Comparison of ENCODE assay signal across 9 mouse cellular contexts in genomic region chr16:91889831-91890230, GRCm38 (mm10).
DNase-seq lines count a peak whose midpoint lies in the region; ATAC-seq and TF ChIP-seq lines count a peak whose summit lies in the region.
"Had no signal": no experiment of that assay in that cellular context is flagged by ENCODE, and none has a peak within 500 bp of the region (broad histone marks: within the 10 kb centered on the region; RNA-seq: fewer than 3 reads in every experiment).

No protein-coding gene starts in this region.

- H3K27ac ChIP-seq in midbrain, postnatal 0 days (ENCODE audit: low read depth, low read length), result no peak overlapping the region
- no peak overlapping the region for H3K27ac ChIP-seq in midbrain, embryonic 16.5 days (ENCODE audit: low read length)

- intact Hi-C loops in heart, postnatal 14 days (cut with DNase I), result loop anchor here (2.0 to 5.0 kb wide), 2 partner anchors 165 to 193 kb away; no protein-coding TSS in a partner anchor
- intact Hi-C loops in heart, postnatal 25 days (cut with DNase I), result loop anchor here (10.0 kb wide), 1 partner anchor 195 kb away; no protein-coding TSS in a partner anchor

- peak; percentile 40 for DNase-seq in adrenal gland, postnatal 14 days
- no peak for DNase-seq in adrenal gland, adult 8-10 months
- DNase-seq in heart, postnatal 14 days, result peak; percentile 28 to 52
- DNase-seq in heart, postnatal 25 days (ENCODE audit: low spot score), result no peak
- peak; percentile 40 for DNase-seq in midbrain, postnatal 0 days (ENCODE audit: low spot score)
- peak; percentile 36 for DNase-seq in skeletal muscle tissue, adult 2 months (ENCODE audit: low read depth, low spot score)
- DNase-seq in frontal cortex, postnatal 36 days (ENCODE audit: low spot score in 2 of 2), result no peak

- TF ChIP-seq CTCF in midbrain, postnatal 0 days (IDR thresholded peaks at IDR 0.05), result no peak

- H3K4me2 ChIP-seq in midbrain, postnatal 0 days (ENCODE audit: low read depth, low read length, poor library complexity, severe bottlenecking), result no peak overlapping the region
- no peak overlapping the region for H3K4me2 ChIP-seq in midbrain, embryonic 16.5 days (ENCODE audit: low read length)

- H3K9me3 ChIP-seq in midbrain, postnatal 0 days (ENCODE audit: low read length), result no peaks in the 10 kb centered on the region
- H3K9me3 ChIP-seq in midbrain, embryonic 16.5 days (replicated peaks; ENCODE audit: control insufficient read depth, low read length, poor library complexity, severe bottlenecking), result no peaks in the 10 kb centered on the region

- no peak for ATAC-seq in midbrain, postnatal 0 days (ENCODE audit: low FRiP score)
- no peak for ATAC-seq in midbrain, embryonic 16.5 days
- ATAC-seq: inflammation-experienced regulatory T-cells, adult 6 months had no signal

- no peaks in the 10 kb centered on the region for H3K4me1 ChIP-seq in midbrain, postnatal 0 days (ENCODE audit: insufficient read depth, low read length)
- peaks cover 8% of the 10 kb centered on the region for H3K4me1 ChIP-seq in midbrain, embryonic 16.5 days (ENCODE audit: control insufficient read depth, insufficient read depth, low read length)

- H3K27me3 ChIP-seq in midbrain, postnatal 0 days (ENCODE audit: insufficient read depth, low read length), result no peaks in the 10 kb centered on the region
- H3K27me3 ChIP-seq in midbrain, embryonic 16.5 days (ENCODE audit: control insufficient read depth, insufficient read depth, low read depth, low read length), result no peaks in the 10 kb centered on the region

- H3K9ac ChIP-seq in midbrain, postnatal 0 days (replicated peaks; ENCODE audit: low read length, poor library complexity, severe bottlenecking), result no peak overlapping the region
- H3K9ac ChIP-seq in midbrain, embryonic 16.5 days (ENCODE audit: low read depth, low read length), result no peak overlapping the region

- peaks cover 28% of the 10 kb centered on the region for H3K36me3 ChIP-seq in midbrain, postnatal 0 days (ENCODE audit: insufficient read depth, low read length)
- peaks cover 21% of the 10 kb centered on the region for H3K36me3 ChIP-seq in midbrain, embryonic 16.5 days (ENCODE audit: control insufficient read depth, insufficient read depth, low read length)

- H3K4me3 ChIP-seq in midbrain, postnatal 0 days (ENCODE audit: low read depth, low read length), result no peak overlapping the region
- no peak overlapping the region for H3K4me3 ChIP-seq in midbrain, embryonic 16.5 days (ENCODE audit: low read depth, low read length)

- 69% methylated on average over 12 of the region's 12 CpGs for WGBS in midbrain, postnatal 0 days
- 72% methylated on average over 12 of the region's 12 CpGs for WGBS in midbrain, embryonic 16.5 days

Comparison
In these comparisons a context has a peak if more than half of its experiments do, and no peak if none do; other contexts are left out.
1. DNase-seq: peak in adrenal gland, postnatal 14 days (single experiment), heart, postnatal 14 days (2 of 2), midbrain, postnatal 0 days (single experiment) and skeletal muscle tissue, adult 2 months (single experiment); none in adrenal gland, adult 8-10 months (single experiment), heart, postnatal 25 days (single experiment) and frontal cortex, postnatal 36 days (0 of 2).